In the genomic region with DNA sequence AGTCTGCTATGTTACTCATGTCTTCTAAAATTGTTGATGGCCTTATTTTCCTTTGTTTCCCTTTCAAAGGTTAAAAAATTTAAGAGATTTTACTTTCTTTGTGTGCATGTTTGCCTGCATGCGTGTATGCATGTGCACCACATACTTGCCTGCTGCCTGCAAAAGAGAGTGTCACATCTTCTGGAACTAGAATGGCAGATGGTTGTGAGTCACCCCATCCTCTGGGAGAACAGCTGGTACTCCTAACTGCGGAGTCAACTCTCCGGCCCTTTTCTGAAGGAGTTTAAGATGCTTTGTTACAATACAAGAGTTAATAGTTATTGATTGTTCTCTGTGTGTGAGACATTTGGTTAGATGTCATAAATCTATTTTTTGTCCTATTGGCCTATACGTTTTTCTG, we compare ENCODE assay signal across 15 mouse cellular contexts. TPM values are rescaled to one million over a fixed set of nuclear protein-coding genes. Genes with fewer than 3 reads are reported as not detected.
DNase-seq lines count a peak whose midpoint lies in the region; TF ChIP-seq lines count a peak whose summit lies in the region.
"Had no signal": no experiment of that assay in that cellular context is flagged by ENCODE, and none has a peak within 500 bp of the region (broad histone marks: within the 10 kb centered on the region; RNA-seq: fewer than 3 reads in every experiment).

No protein-coding gene starts in this region.

- no peak overlapping the region for H3K27ac ChIP-seq in gastrocnemius, adult 2 months
- H3K27ac ChIP-seq: forebrain, embryonic 10.5 days; limb, embryonic 15.5 days; lung, embryonic 15.5 days; midbrain, embryonic 10.5 days had no signal

- no peak for TF ChIP-seq CTCF in gastrocnemius, adult 2 months (IDR thresholded peaks at IDR 0.05)

- peak; percentile 31 for DNase-seq in gastrocnemius, adult 2 months
- DNase-seq in gastrocnemius, postnatal 10 days, result no peak
- DNase-seq in left cerebral cortex, adult 18-20 months (ENCODE audit: low spot score in 2 of 2), result peak; percentile 22 to 29
- no peak for DNase-seq in left cerebral cortex, postnatal 10 days (ENCODE audit: extremely low spot score in 1 of 2, low spot score in 2 of 2)
- peak; percentile 23 for DNase-seq in MN1 (ENCODE audit: low spot score)
- peak; percentile 7 to 20 for DNase-seq in heart, postnatal 14 days
- no peak for DNase-seq in adrenal gland, postnatal 4 days (ENCODE audit: low spot score in 2 of 2)
- DNase-seq in kidney, adult 18-20 months, result no peak
- DNase-seq: adrenal gland, postnatal 25 days; cerebellum, adult 18-20 months; kidney, adult 11 months had no signal

- no peak overlapping the region for H3K4me3 ChIP-seq in gastrocnemius, adult 2 months
- H3K4me3 ChIP-seq: forebrain, embryonic 10.5 days; limb, embryonic 15.5 days; lung, embryonic 15.5 days; midbrain, embryonic 10.5 days had no signal

- intact Hi-C loops in gastrocnemius, adult 2 months (cut with DNase I), result no loop called here
- intact Hi-C loops in left cerebral cortex, postnatal 10 days (cut with DNase I), result no loop called here
- intact Hi-C loops in heart, postnatal 14 days (cut with DNase I), result no loop called here

RNA-seq across cellular contexts. Expression of a gene that starts 15.3 kb away (rescaled TPM):
- not detected for total RNA-seq in gastrocnemius, adult 2 months (2021)
- under 1 TPM in 1 of 2 experiments, not detected in 1; 0.73 TPM for total RNA-seq in gastrocnemius, postnatal 10 days (2021)
- total RNA-seq in left cerebral cortex, adult 18-20 months (2021), result not detected
- not detected for total RNA-seq in left cerebral cortex, postnatal 10 days (2021)
- not detected for total RNA-seq in heart, postnatal 14 days (2021)
- total RNA-seq in adrenal gland, postnatal 4 days (2021), result 1 to 10 TPM; 1.8 to 1.9 TPM

RNA-seq across cellular contexts. Expression of a gene that starts 16.0 kb away (rescaled TPM):
- total RNA-seq in gastrocnemius, adult 2 months (2021), result 10 to 100 TPM; 11.2 to 12.8 TPM
- 10 to 100 TPM; 17.6 to 21.3 TPM for total RNA-seq in gastrocnemius, postnatal 10 days (2021)
- 10 to 100 TPM; 31.2 to 31.7 TPM for total RNA-seq in left cerebral cortex, adult 18-20 months (2021)
- 10 to 100 TPM; 32.4 to 33.9 TPM for total RNA-seq in left cerebral cortex, postnatal 10 days (2021)
- total RNA-seq in heart, postnatal 14 days (2021), result 10 to 100 TPM; 17.7 to 19.2 TPM
- 10 to 100 TPM; 23.6 to 27.4 TPM for total RNA-seq in adrenal gland, postnatal 4 days (2021)

Comparison
In these comparisons a context has a peak if more than half of its experiments do, and no peak if none do; other contexts are left out.
1. DNase-seq: peak in gastrocnemius, adult 2 months (single experiment), left cerebral cortex, adult 18-20 months (2 of 2), MN1 (single experiment) and heart, postnatal 14 days (2 of 2); none in gastrocnemius, postnatal 10 days (single experiment), left cerebral cortex, postnatal 10 days (0 of 2), adrenal gland, postnatal 4 days (0 of 2) and kidney, adult 18-20 months (single experiment).